Mouse (Mus musculus) right cerebral cortex, postnatal 25 days (tissue): ENCODE measurements around the gene Sel1l3.
A peak's percentile ranks its signal among the peaks of the same experiment; 100 is the strongest.

Experiments used
- DNase-seq: peaks from one replicate; pipeline ENCODE4 v3.0.0; 2022

Gene Sel1l3

DNA sequence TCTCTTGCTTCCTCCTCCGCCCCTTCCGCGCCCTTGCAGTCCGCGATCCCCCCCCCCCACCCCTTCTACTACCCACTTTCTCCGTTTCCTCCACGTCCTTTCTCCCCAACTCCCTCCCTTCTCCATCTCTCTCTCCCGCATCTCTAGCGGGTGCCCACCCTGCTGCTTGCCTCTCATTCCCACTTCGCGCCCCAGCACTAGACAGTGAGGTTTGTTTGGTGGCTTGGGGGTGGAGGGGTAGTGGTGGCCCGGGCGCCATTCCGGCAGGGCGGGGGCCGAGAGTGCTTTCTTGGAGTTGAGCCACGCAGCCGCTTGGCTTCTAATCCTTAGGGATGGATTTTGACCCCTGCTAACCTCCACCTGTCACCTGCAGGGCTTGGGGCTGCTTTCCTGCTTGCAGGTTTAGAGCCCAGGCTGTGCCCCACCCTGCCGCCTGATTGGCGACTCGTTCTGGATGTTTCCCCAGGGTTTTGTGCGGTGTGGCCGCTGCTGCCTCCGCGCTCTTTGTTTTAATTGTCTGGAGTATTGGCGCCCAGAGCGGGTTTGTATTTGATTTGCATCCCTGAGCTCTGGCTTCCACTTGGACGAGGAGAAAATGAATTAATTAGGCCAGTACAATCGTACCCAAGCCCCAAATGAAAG, at the start of gene Sel1l3:
Sel1l3 (minus strand) TSS at position 217 of the 642 bp plus-strand sequence.
- DNase-seq = no peak

DNA sequence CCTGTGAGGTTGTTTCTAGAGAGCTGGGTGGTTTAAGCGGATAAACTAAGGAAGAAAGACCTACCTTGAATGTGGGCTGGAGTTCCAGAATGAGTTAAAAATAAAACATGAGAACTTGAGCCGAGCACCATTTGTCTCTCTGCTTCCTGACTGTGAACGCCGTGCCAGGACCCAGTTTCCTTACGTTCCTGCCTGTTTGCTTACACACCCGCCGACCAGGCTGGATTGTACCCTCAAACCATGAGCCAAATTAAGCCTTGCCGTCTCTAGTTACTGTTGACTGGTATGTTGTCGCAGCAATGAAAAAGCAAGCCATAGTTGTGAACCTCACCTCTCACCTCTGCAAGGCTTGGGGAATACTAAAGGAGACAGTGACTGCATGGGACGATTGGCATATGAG, 48.3 kb upstream of the Sel1l3 start:
- DNase-seq = no peak

DNA sequence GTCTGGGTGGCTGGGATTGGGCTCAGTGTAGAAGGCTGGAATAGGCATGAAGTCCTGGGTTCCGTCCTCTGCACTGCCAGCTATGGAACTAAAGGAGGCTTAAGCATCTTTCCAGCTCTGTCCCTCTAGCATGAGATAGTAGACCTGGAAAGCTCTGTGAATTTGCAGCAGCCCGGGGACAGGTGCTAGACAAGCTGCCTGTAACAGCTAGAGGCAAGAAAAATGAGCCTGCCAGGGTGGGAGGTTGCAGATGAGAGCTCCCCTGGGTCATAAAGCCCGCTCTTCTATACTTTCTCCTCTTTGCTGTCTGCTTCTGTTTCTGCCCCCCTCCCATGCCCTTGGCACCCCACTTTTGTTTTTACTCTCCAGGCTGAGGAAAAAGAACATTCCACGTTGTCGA, 46.2 kb upstream of the Sel1l3 start:
- no peak for DNase-seq

DNA sequence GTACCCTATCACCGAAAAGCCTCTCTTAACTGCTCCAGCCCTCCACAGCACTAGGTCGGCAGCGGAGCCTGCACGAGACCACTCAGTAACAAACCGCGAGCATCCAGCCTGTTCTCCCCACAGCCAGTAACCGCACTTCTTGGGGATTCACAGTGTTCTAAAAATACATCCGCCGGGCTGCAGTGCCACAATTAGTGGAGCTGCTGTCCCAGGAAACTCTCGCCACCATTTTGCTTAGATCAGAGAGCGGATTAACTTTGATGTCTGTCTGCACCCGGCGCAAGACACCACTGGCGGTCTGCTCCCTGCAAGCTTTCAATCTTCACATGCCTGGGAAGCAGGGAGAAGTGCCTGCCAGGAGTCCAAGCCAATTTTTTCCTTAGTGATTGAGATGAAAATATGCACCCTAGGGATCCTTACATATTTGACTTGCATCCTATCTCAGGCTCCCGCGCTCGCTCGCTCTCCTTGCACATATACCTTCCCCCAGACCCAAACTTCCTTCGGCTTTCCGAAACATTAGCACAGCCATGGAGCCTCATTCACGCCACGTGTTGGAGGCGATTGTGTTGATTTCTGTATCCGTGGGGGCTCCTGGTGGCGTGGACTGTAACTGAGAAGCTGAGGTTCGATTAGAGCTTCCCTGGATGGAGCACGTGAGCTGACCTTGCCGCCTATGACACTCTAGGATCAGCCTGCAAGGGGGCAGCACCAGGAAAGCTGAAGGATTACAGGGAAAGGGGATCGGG, 44.5 kb upstream of the Sel1l3 start:
- peak; percentile 42 for DNase-seq

DNA sequence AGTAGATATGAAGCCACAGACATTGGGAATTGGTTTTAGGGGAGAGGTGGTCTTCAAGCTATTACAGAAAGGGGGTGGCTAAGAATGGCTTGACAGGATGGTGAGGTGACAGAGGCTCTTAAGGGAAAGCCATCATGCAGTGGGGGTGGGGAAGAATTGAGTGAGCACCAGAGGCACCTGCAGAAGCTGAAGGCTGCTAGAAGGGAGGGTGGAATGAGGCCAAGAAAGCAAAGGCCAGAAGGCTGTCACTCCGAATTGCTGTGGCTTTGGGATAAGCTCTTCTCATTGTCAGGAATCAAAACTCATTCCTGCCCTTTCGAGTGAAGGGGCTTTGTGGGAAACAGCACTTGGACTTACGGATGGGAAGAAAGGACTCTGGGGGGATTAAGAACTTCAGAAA, 41.1 kb upstream of the Sel1l3 start:
- no peak for DNase-seq

DNA sequence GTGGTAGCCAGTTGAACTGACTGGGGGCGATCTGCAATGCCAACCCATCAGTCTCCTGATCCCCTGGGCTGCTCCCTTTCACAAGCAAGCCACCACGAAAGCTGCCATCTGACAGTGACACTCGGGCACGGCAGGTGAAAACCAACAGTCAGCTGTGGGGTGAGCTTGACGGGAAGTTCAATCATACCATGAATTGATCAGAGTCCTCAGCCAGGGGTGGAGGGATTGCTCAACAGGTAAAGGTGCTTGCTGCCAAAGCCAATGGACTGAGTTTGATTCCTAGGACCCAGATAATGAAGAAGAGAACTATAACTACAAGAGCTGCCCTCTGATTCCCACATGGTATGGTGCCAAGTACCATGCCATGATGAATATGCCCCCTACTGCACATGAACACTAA, 40.4 kb upstream of the Sel1l3 start:
- DNase-seq = no peak

DNA sequence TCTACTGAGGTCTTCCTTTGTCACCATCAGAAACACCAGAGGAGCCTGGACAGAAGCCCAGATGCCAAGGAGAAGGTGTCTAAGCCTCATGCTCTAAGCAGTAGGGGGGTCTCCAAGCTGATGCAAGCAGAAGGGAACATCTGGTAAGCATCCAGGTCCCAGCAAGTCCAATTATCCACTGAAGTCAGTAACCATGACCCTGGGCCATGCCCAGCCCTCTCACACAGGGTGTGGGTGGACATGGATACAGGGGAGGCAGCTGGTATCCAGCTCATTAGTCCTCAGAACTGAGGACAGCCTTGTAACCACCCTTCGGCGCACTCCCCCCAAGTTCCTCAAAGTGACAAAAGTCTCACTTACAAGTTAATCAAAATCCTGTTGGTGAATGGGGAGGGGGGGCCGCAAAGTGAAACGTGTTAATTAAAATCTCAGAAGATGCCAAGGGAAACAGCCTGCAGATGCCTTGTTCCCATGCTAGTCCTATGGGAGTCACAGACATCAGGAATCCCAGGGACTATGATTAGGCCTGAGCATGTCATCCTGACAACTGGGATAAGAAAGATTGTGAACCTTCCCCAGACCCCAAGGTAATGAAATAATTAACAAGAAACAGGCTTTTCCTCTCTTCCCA, 35.8 kb upstream of the Sel1l3 start:
- DNase-seq = no peak

DNA sequence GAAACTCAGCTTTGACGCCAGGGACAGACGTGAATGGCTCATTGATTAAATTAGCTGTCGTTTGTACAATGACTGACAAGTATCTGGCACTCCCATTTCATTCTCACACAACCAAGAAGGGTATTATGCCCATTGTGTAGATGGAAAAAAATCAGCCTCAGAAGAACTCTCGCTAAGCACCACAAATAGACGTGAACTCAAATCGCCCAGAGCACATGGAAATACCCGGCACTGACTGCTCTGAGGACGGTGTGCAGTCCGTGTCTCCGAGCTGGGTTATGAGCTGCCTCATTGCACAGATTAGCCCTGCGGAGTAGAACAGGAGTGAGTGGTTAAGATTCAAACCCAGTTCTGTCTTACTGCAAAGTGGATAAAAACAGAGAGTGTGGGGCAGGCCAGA, 34.8 kb upstream of the Sel1l3 start:
- DNase-seq = no peak

DNA sequence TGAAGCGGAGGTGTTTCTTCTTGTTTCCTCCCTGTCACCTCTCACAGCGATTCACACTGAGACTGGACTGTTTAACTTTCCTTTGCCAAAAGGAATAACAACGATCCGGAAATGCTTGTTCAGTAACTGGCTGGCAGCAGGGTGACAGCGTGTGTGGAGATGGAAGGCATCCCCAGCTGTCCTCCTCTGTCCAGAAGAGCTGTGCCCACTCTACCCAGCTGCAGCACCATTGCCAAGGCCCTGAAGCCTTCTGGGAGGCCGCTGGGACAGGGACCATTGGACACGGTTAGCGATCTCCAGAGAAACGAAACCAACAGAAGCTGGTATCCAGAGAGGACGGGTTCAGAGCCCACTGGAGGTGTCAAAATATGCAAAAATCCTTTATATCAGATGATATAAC, 30.2 kb upstream of the Sel1l3 start:
- no peak for DNase-seq

DNA sequence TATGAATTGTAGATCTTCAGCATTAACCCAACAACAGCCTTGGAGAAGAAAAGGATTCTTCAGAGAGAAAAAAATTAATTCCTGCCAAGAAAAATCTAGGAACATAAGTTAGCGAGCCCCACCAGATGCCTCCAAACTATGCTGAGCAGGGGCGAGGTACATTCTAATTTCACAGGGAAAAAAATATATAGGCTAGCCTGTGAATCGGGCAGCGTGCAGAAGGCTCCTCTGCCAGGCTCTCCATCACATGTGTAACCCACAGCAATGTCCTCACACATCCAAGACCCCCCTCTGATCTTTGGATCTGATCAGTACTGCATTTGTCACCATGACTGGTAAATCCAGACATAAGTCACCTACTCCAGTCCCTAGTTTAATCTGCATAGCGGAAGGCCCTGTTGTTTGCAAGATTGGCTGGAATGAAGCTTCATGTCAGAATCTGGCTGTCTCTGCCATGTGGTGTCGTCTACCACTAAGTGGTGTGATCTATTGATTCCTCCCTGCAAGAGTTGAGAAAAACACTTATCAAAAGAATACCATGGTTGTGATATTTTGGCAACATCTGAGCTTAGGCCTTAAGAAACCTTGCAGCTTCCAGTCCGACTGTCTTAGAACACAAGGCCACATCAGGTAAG, 29.3 kb upstream of the Sel1l3 start:
- DNase-seq = peak; percentile 45

DNA sequence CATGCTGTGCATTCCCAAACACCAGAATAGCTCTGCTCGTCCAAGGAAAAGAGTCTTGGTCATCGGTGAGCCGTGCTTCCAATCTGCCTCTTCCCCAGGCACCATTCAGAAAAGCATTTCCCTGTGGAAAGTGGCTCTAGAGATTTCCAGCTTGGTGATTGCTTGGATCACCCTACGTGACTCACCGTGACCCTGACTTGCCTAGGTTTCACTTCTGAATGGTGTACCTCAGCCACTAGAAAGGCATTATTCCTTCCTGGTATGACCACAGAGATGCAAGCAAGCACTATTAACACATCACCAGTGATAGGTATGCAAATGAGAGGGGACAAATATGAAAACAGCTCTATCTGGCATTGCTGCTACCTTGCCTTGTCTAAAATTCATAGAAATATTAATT, 28.2 kb upstream of the Sel1l3 start:
- DNase-seq = no peak

DNA sequence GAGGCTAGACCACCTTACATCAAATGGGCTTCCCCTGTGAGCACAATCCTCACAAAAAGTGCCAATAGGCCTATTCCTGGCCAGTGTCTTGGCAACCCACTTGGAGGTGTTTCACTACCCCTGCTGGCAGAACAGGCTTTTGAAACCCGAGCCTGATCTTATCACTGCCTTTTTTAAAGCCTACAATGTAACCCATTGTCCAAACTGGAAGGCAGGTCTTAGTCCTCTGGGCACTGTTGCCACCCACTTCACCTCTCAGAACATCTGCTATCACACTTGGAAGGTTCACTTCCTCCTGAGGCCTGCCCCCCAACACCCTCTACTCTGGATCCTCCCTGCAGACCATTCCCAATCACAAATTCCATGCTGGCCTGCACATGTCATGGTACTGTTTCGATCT, 27.4 kb upstream of the Sel1l3 start:
- no peak for DNase-seq

DNA sequence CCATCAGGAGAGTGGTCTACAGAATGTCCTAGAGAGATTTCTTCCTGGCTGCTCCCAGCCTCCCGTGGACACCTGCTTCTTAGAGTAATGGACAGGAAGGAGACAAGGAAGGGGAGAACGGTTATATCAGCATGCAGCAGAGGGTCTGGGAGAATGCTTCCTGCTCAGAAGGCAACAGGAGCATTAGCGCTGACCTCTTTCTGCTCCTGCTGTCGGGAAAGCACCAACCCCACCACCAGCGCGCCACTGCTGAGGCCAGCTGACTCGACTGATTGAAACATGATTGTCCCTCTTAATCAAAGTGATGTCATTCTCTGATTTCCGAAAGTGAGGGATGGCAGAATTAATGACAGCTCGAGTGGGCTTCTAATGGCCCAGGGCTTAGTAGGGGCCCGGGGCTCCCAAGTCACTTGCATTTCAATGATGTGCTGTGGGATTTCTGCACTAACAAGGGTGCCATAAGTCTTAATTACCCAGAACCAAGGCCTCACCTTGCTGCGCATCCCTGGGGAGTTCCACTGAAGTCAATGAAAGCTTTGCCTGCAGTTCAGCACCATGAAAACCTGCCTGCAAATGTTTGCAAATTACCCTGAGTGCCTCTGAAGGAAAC, 26.2 kb upstream of the Sel1l3 start:
- DNase-seq = no peak

DNA sequence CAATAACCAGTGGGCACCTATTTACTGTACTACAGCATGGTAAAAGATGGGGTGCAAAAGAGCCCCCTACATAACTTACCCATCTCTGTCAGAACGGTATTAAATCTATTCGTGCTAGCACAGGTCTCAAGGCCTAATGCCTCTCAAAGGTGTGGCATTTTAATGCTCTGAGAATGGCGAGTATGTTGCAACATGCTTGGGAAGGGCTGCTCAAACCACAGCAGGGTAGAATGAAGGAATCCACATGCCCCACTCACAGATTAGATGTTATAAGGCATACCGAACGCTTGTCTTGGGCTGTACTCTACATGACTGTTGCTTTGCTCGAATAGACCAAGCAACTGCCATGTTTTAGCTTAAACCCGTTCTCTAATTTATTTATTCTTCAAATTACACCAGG, 25.5 kb upstream of the Sel1l3 start:
- no peak for DNase-seq

DNA sequence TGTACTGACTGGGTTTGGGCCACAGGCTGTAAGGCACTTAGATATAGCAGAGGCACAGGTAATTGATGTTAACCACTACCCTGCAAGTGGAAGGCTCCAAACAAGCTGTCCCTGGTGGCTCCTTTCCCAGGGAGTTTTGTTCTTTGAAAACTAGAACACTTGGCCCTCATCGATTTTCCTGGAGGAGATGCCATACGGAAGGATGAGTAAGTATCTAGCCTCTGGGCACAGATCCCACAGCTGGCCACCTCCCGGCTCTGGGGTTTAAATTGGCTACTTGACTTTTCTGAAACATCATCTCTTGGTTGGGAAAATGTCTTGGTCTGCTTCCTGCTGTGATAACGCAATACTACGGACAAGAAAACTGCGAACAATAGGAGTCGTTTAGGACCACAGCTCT, 25.0 kb upstream of the Sel1l3 start:
- DNase-seq = no peak

DNA sequence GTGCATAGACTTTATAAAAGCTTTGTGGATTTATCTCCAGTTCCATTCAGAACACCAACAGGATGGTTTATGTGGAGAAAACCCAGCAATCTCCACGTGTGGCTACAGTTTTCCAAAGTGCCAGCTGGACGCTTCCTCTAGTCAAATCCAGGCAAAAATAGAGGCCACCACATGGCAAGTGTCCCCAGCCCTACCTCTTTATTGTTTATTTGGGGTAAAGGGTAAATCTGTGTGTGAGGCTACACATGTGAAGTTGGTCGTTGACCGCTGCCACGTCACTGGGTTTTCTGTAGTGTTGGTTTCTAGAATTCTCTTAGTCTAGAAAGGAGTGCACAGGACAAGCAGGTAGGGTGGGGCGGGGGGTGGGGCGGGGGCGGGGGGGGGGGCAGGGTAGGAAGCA, 23.0 kb upstream of the Sel1l3 start:
- DNase-seq = no peak

DNA sequence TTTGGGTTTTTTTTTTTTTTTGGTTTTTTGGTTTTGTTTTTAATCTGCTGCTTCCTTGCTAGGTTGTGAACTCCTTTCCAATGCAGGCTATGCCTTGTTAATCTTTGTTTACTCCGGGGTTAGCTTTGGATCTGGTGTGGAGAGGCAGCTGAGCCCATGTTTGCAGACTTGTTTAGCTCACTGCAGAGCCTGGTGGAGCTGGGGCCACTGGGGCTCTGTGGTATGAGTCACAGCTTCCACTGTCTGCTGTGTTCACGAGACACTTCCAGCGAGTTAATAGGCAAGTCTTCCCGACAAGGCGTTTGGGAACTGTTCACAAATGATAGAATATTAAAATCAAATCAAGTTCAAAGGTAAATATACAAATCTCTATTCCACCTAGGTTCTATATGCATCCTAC, 22.4 kb upstream of the Sel1l3 start:
- no peak for DNase-seq

DNA sequence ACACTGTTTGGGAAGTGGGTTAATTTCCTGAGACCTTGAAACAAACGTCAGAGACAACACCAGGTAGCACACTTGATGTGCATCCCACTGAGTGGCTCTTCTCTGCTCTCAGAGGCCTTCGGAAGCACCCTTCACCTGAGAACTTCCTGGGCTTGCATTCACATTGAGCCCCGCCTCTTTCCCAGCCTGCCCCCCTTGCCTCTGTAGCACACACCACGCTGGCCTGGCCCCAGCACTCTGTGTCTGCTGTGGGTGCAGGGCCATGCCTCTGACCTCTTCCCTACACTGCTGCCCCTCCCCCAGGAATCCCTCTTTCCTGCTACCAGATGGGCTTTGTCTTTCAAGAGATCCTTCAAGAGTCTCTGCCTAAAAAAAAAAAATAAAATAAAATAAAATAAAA, 21.8 kb upstream of the Sel1l3 start:
- no peak for DNase-seq

DNA sequence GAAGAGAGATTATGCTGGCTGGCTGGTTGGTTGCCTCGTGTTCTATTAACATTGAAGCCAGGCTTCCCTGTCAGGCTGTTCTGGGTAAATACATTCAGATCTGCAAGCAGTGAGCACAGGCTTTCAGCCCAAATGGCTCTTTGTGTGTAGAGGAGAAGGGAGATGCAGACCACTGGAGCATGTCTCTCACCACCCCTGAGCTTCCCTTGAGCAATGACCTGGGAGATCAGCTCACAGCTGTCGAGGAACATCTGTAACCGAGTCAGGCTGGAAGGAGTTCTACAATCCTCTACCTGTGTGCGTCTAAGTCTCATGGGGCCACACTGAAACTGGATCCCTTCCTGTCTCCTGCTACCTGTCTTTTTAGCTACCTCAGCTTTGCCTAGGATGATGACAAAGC, 16.8 kb upstream of the Sel1l3 start:
- DNase-seq = no peak

DNA sequence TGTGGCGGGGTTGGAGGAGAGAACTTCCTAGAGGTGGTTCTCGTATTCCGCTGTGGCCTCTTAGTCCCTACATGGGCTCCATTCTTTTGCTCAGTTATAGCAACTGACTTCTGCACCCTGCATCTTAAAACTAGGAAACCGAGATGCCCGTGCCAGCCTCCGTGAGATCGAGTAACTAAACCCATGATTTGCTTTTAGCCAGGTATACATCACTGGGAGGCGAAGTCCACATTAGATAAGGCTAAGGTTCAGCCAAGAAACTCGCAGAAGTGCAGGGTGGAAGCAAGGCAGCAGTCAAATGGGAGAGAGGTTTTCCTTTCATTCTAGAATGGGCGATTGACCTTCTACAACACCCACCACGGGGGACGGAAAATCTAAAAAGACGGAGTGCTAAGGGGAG, 11.7 kb upstream of the Sel1l3 start:
- no peak for DNase-seq

DNA sequence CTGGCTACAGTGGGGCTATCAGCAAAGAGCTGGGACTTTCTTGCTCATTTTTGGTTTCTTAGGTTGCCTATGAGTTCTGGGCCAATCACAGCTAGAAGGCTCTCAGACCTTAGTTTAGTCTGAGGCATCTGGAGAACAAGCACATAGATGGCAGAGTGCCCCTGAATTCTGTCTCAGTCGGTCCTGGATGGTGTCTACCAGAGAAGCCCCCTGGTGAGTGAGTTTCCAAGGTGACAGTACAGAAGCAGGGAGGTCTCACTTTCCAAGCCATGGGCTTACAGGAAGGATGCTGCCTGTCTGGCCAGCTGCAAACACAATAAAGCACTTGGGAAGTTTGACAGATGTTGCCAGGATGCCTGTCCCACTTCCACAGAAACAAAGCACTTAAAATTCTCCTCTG, 1.1 kb upstream of the Sel1l3 start:
- no peak for DNase-seq

DNA sequence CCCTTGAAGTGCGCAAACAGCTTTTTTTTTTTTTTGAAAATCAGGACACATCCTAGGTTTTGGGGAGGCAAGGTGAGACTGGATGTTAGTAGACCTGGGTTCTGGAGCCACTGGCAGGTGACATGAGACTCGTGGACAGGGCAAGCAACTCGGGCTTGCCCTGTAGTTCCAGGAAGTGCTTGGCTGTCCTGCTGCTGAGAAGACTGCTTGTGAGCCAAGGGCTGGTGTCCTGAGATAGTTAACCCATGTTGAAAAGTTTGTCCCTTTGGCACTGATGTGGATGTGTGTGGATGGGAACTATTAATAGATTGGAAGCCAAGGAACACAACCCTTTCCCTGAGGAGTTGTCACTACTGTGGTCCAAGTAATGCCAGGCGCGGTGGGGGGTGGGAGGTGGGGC, 635 bp upstream of the Sel1l3 start:
- DNase-seq = no peak
